Comparison of ENCODE assay signal across 25 mouse cellular contexts in genomic region chr1:57267851-57268250, GRCm38 (mm10).
DNase-seq lines count a peak whose midpoint lies in the region; ATAC-seq and TF ChIP-seq lines count a peak whose summit lies in the region.
"Had no signal": no experiment of that assay in that cellular context is flagged by ENCODE, and none has a peak within 500 bp of the region (broad histone marks: within the 10 kb centered on the region; RNA-seq: fewer than 3 reads in every experiment).

No protein-coding gene starts in this region.

- no peak for TF ChIP-seq CTCF in intestine, postnatal 0 days (IDR thresholded peaks at IDR 0.05; ENCODE audit: low read depth)

- no peak overlapping the region for H3K4me3 ChIP-seq in intestine, embryonic 15.5 days (replicated peaks)
- H3K4me3 ChIP-seq in intestine, postnatal 0 days (ENCODE audit: low read depth, low read length): no peak overlapping the region
- H3K4me3 ChIP-seq: embryonic facial prominence, embryonic 13.5 days; forebrain, embryonic 10.5 days; heart, embryonic 10.5 days; heart, embryonic 15.5 days; midbrain, embryonic 12.5 days; neural tube, embryonic 13.5 days had no signal

- H3K4me1 ChIP-seq in intestine, embryonic 15.5 days (replicated peaks): no peaks in the 10 kb centered on the region
- 0 out of 2 replicates have a peak, but pooled peaks cover 2% of the 10 kb centered on the region for H3K4me1 ChIP-seq in intestine, postnatal 0 days (replicated peaks; ENCODE audit: control insufficient read depth, insufficient read depth, low read length)
- H3K4me1 ChIP-seq: heart, embryonic 10.5 days; heart, embryonic 15.5 days had no signal

- H3K4me2 ChIP-seq in intestine, embryonic 15.5 days (replicated peaks): no peak overlapping the region
- no peak overlapping the region for H3K4me2 ChIP-seq in intestine, postnatal 0 days (replicated peaks; ENCODE audit: low read depth)
- H3K4me2 ChIP-seq: embryonic facial prominence, embryonic 13.5 days; heart, embryonic 15.5 days; midbrain, embryonic 12.5 days; neural tube, embryonic 13.5 days had no signal

- no peaks in the 10 kb centered on the region for H3K9me3 ChIP-seq in intestine, embryonic 15.5 days
- H3K9me3 ChIP-seq in intestine, postnatal 0 days (ENCODE audit: control insufficient read depth): no peaks in the 10 kb centered on the region
- H3K9me3 ChIP-seq: embryonic facial prominence, embryonic 13.5 days; forebrain, embryonic 10.5 days; heart, embryonic 10.5 days; heart, embryonic 15.5 days; midbrain, embryonic 12.5 days; neural tube, embryonic 13.5 days had no signal

- no peaks in the 10 kb centered on the region for H3K27me3 ChIP-seq in intestine, embryonic 15.5 days (replicated peaks)
- no peaks in the 10 kb centered on the region for H3K27me3 ChIP-seq in intestine, postnatal 0 days (replicated peaks; ENCODE audit: control insufficient read depth, insufficient read depth, low read length)
- H3K27me3 ChIP-seq: heart, embryonic 15.5 days had no signal

- H3K9ac ChIP-seq in intestine, embryonic 15.5 days: no peak overlapping the region
- no peak overlapping the region for H3K9ac ChIP-seq in intestine, postnatal 0 days (ENCODE audit: low read depth, low read length)
- H3K9ac ChIP-seq: embryonic facial prominence, embryonic 13.5 days; heart, embryonic 15.5 days; midbrain, embryonic 12.5 days; neural tube, embryonic 13.5 days had no signal

- H3K36me3 ChIP-seq in intestine, embryonic 15.5 days: no peaks in the 10 kb centered on the region
- H3K36me3 ChIP-seq in intestine, postnatal 0 days (ENCODE audit: control insufficient read depth, insufficient read depth): no peaks in the 10 kb centered on the region
- H3K36me3 ChIP-seq: embryonic facial prominence, embryonic 13.5 days; forebrain, embryonic 10.5 days; heart, embryonic 10.5 days; heart, embryonic 15.5 days; midbrain, embryonic 12.5 days; neural tube, embryonic 13.5 days had no signal

- DNase-seq in 416B (ENCODE audit: low read depth): peak; percentile 8
- peak; percentile 3 for DNase-seq in c-Kit-positive CD71-positive TER-119-positive erythroid progenitor cells, embryonic 14.5 days (ENCODE audit: low spot score)
- DNase-seq in spleen, postnatal 14 days (ENCODE audit: low spot score in 2 of 2): no peak
- DNase-seq: adrenal gland, adult 8-10 months; B cell, adult 2 months; cerebellum, adult 8-10 months; gastrocnemius, postnatal 14 days; heart, adult 11 months; kidney, adult 18-20 months; kidney, postnatal 14 days; lung, adult 2 months; lung, postnatal 10 days; thymus, postnatal 25 days had no signal

- 39% methylated on average over 2 of the region's 2 CpGs for WGBS in intestine, embryonic 15.5 days
- 18% methylated on average over 2 of the region's 2 CpGs for WGBS in intestine, postnatal 0 days

- no peak overlapping the region for H3K27ac ChIP-seq in intestine, embryonic 15.5 days
- no peak overlapping the region for H3K27ac ChIP-seq in intestine, postnatal 0 days (ENCODE audit: low read depth, low read length)
- H3K27ac ChIP-seq: embryonic facial prominence, embryonic 13.5 days; forebrain, embryonic 10.5 days; heart, embryonic 10.5 days; heart, embryonic 15.5 days; macrophage; midbrain, embryonic 12.5 days; neural tube, embryonic 13.5 days had no signal

- 0 out of 2 replicates have a peak, but pooled peaks have one; percentile 32 for ATAC-seq in intestine, embryonic 15.5 days
- ATAC-seq in intestine, postnatal 0 days: no peak
- ATAC-seq in megakaryocyte progenitor cell, adult 5-6 weeks (replicated peaks; ENCODE audit: poor library complexity): peak; percentile 50
- ATAC-seq in megakaryocyte, adult 5-6 weeks (ENCODE audit: poor library complexity, severe bottlenecking): no peak
- ATAC-seq: activated CD4-positive, CD25-positive, alpha-beta regulatory T cell, adult 4 months had no signal

Comparison
In these comparisons a context has a peak if more than half of its experiments do, and no peak if none do; other contexts are left out.
1. ATAC-seq: peak in intestine, embryonic 15.5 days (single experiment) and megakaryocyte progenitor cell, adult 5-6 weeks (single experiment); none in intestine, postnatal 0 days (single experiment) and megakaryocyte, adult 5-6 weeks (single experiment).
2. DNase-seq: peak in 416B (single experiment) and c-Kit-positive CD71-positive TER-119-positive erythroid progenitor cells, embryonic 14.5 days (single experiment); none in spleen, postnatal 14 days (0 of 2).